9 mouse cellular contexts compared by ENCODE assay signal in the genomic region with DNA sequence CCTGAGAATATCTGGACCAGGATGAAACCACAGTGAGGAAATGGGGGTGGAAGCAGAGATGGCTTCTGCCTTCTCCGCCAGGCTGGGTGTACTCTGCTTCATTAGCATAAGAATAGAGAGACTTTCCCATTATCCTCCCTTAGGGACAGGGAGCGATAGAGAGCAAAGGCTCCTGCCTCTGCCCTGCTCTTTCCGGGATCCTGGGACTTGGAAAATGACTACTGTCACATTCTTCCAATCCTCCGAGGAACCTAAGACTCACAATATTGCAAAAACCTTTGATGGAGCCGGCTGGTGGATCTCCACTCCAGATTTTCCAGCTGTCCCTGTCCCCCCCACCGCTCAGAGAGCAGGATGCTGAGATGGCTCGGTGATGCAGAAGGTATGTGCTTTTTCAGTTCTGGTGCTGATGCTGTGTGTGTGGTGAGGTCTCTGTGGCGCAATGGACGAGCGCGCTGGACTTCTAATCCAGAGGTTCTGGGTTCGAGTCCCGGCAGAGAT. TPM values are rescaled to one million over a fixed set of nuclear protein-coding genes. Genes with fewer than 3 reads are reported as not detected.
A peak's percentile ranks its signal among the peaks of the same experiment; 100 is the strongest.
DNase-seq lines count a peak whose midpoint lies in the region; ATAC-seq and TF ChIP-seq lines count a peak whose summit lies in the region.
"Had no signal": no experiment of that assay in that cellular context is flagged by ENCODE, and none has a peak within 500 bp of the region (broad histone marks: within the 10 kb centered on the region; RNA-seq: fewer than 3 reads in every experiment).

No protein-coding gene starts in this region.

- TF ChIP-seq POLR2A in ES-Bruce4 (IDR thresholded peaks at IDR 0.05; ENCODE audit: insufficient read depth, low read length), result no peak
- no peak for TF ChIP-seq POLR2A in brain, embryonic 14.5 days (IDR thresholded peaks at IDR 0.05; ENCODE audit: borderline replicate concordance, extremely low read depth, insufficient read depth, insufficient read length, poor library complexity, severe bottlenecking)

- peak overlapping the region; percentile 31; the same call in 1 of the 2 replicates for H3K4me2 ChIP-seq in forebrain, embryonic 11.5 days (ENCODE audit: low read depth, low read length, severe bottlenecking)
- H3K4me2 ChIP-seq in midbrain, embryonic 14.5 days (ENCODE audit: low read length), result peak overlapping the region; percentile 55

- H3K27me3 ChIP-seq in ES-Bruce4 (ENCODE audit: control insufficient read depth, insufficient read depth, low read length, poor library complexity, severe bottlenecking), result no peaks in the 10 kb centered on the region; the same call in 1 of the 2 replicates
- no peaks in the 10 kb centered on the region for H3K27me3 ChIP-seq in forebrain, embryonic 11.5 days (ENCODE audit: control insufficient read depth, insufficient read depth, low read length)
- H3K27me3 ChIP-seq in midbrain, embryonic 14.5 days (ENCODE audit: control insufficient read depth, insufficient read depth, low read length), result no peaks in the 10 kb centered on the region

- no peaks in the 10 kb centered on the region for H3K36me3 ChIP-seq in ES-Bruce4 (ENCODE audit: control insufficient read depth, insufficient read depth, low read length, poor library complexity, severe bottlenecking)
- no peaks in the 10 kb centered on the region; the same call in 1 of the 2 replicates for H3K36me3 ChIP-seq in forebrain, embryonic 11.5 days (ENCODE audit: control insufficient read depth, insufficient read depth, low read length)
- H3K36me3 ChIP-seq in midbrain, embryonic 14.5 days (ENCODE audit: control insufficient read depth, insufficient read depth, low read length), result no peaks in the 10 kb centered on the region

- H3K4me1 ChIP-seq in ES-Bruce4 (ENCODE audit: control insufficient read depth, insufficient read depth, low read length), result no peaks in the 10 kb centered on the region
- H3K4me1 ChIP-seq in forebrain, embryonic 11.5 days (replicated peaks; ENCODE audit: control insufficient read depth, insufficient read depth, low read length), result peaks cover 2% of the 10 kb centered on the region; the same call in 1 of the 2 replicates
- H3K4me1 ChIP-seq in midbrain, embryonic 14.5 days (ENCODE audit: control insufficient read depth, insufficient read depth, low read length), result peaks cover 9% of the 10 kb centered on the region

- no peak overlapping the region for H3K27ac ChIP-seq in ES-Bruce4 (ENCODE audit: insufficient read depth, low read length)
- peak overlapping the region; percentile 20; the same call in 1 of the 2 replicates for H3K27ac ChIP-seq in forebrain, embryonic 11.5 days (ENCODE audit: low read depth, low read length)
- peak overlapping the region; percentile 96 for H3K27ac ChIP-seq in layer of hippocampus, adult 2 months
- H3K27ac ChIP-seq in midbrain, embryonic 14.5 days (replicated peaks; ENCODE audit: low read depth, low read length), result peak overlapping the region; percentile 86
- H3K27ac ChIP-seq: macrophage had no signal

- DNase-seq in brain, embryonic 14.5 days (ENCODE audit: low read depth), result peak; percentile 98
- DNase-seq in forebrain, embryonic 11.5 days (ENCODE audit: low spot score), result peak; percentile 85
- peak; percentile 93 for DNase-seq in layer of hippocampus, adult 2 months (ENCODE audit: low spot score in 2 of 2)
- peak; percentile 95 for DNase-seq in midbrain, embryonic 14.5 days
- no peak for DNase-seq in spleen, postnatal 36 days (ENCODE audit: low spot score in 2 of 2)
- no peak for DNase-seq in lung, postnatal 4 days
- no peak for DNase-seq in liver

- no peak overlapping the region for H3K9ac ChIP-seq in ES-Bruce4 (ENCODE audit: low read depth, poor library complexity, severe bottlenecking)
- peak overlapping the region; percentile 24; the same call in 1 of the 2 replicates for H3K9ac ChIP-seq in forebrain, embryonic 11.5 days (ENCODE audit: low read length)
- peak overlapping the region; percentile 60 for H3K9ac ChIP-seq in midbrain, embryonic 14.5 days (replicated peaks; ENCODE audit: low read length)

- under 1% methylated on average over 13 of the region's 13 CpGs for WGBS in forebrain, embryonic 11.5 days
- WGBS in midbrain, embryonic 14.5 days, result 0% methylated on average over 13 of the region's 13 CpGs

- 0 out of 2 replicates have a peak, but pooled peaks have one; percentile 6 for TF ChIP-seq EP300 in ES-Bruce4 (IDR thresholded peaks at IDR 0.05; ENCODE audit: insufficient read depth, low read depth, low read length)

- H3K9me3 ChIP-seq in ES-Bruce4 (replicated peaks; ENCODE audit: control insufficient read depth, insufficient read depth, low read length, poor library complexity, severe bottlenecking), result no peaks in the 10 kb centered on the region
- H3K9me3 ChIP-seq in forebrain, embryonic 11.5 days (ENCODE audit: control insufficient read depth, low read length), result no peaks in the 10 kb centered on the region
- H3K9me3 ChIP-seq in midbrain, embryonic 14.5 days (ENCODE audit: control insufficient read depth, low read length), result no peaks in the 10 kb centered on the region

- no peak for TF ChIP-seq CTCF in ES-Bruce4 (IDR thresholded peaks at IDR 0.05; ENCODE audit: low read depth, low read length)
- no peak for TF ChIP-seq CTCF in brain, embryonic 14.5 days (IDR thresholded peaks at IDR 0.05; ENCODE audit: borderline replicate concordance, extremely low read depth, insufficient read depth, insufficient read length)
- peak; percentile 44 for TF ChIP-seq CTCF in layer of hippocampus, adult 2 months (conservative IDR thresholded peaks at IDR 0.05)

- H3K4me3 ChIP-seq in ES-Bruce4 (ENCODE audit: low read depth, low read length), result peak overlapping the region; percentile 12; the same call in 1 of the 2 replicates
- peak overlapping the region; percentile 11; the same call in 1 of the 2 replicates for H3K4me3 ChIP-seq in forebrain, embryonic 11.5 days (ENCODE audit: low read depth, low read length)
- H3K4me3 ChIP-seq in layer of hippocampus, adult 2 months, result peak overlapping the region; percentile 60
- peak overlapping the region; percentile 40 for H3K4me3 ChIP-seq in midbrain, embryonic 14.5 days (replicated peaks; ENCODE audit: low read depth, low read length)

- peak; percentile 90 for ATAC-seq in forebrain, embryonic 11.5 days (replicated peaks; ENCODE audit: low FRiP score)
- ATAC-seq in midbrain, embryonic 14.5 days (ENCODE audit: low FRiP score, low TSS enrichment), result peak; percentile 96

RNA-seq across cellular contexts. Expression of gene Cadm3, which starts 22.5 kb away (rescaled TPM):
- 0.44 and 0.70 TPM in 2 replicates for polyA plus RNA-seq in ES-Bruce4 (2011; ENCODE audit: insufficient read depth, insufficient read length, low read depth, missing spikeins)
- 282 and 393 TPM in 2 replicates for polyA plus RNA-seq in brain, embryonic 14.5 days (2012; rRNA removed)
- polyA plus RNA-seq in forebrain, embryonic 11.5 days (2014; fragmentation: Nextera tagmentation; extraction: Ambion mirVana), result 15.6 and 16.0 TPM in 2 replicates
- 100 to 1,000 TPM; 394 to 402 TPM for total RNA-seq in layer of hippocampus, adult 2 months (2021)
- 125 and 140 TPM in 2 replicates for polyA plus RNA-seq in midbrain, embryonic 14.5 days (2014; fragmentation: Nextera tagmentation; extraction: Ambion mirVana)
- polyA plus RNA-seq: macrophage had no signal

RNA-seq across cellular contexts. Expression of gene Aim2, which starts 39.3 kb away (rescaled TPM):
- polyA plus RNA-seq in ES-Bruce4 (2011; ENCODE audit: insufficient read depth, insufficient read length, low read depth, missing spikeins), result 38.9 and 49.8 TPM in 2 replicates
- 3.2 and 5.3 TPM in 2 replicates for polyA plus RNA-seq in brain, embryonic 14.5 days (2012; rRNA removed)
- polyA plus RNA-seq in forebrain, embryonic 11.5 days (2014; fragmentation: Nextera tagmentation; extraction: Ambion mirVana), result 4.3 and 5.8 TPM in 2 replicates
- 1 to 10 TPM; 2.0 to 3.7 TPM for total RNA-seq in layer of hippocampus, adult 2 months (2021)
- polyA plus RNA-seq in midbrain, embryonic 14.5 days (2014; fragmentation: Nextera tagmentation; extraction: Ambion mirVana), result 0.84 and 2.4 TPM in 2 replicates

RNA-seq across cellular contexts. Expression of gene Ackr1, which starts 56.4 kb away (rescaled TPM):
- polyA plus RNA-seq in ES-Bruce4 (2011; ENCODE audit: insufficient read depth, insufficient read length, low read depth, missing spikeins), result not detected in 2 replicates
- polyA plus RNA-seq in brain, embryonic 14.5 days (2012; rRNA removed), result 87.4 and 106 TPM in 2 replicates
- 3.8 and 4.5 TPM in 2 replicates for polyA plus RNA-seq in forebrain, embryonic 11.5 days (2014; fragmentation: Nextera tagmentation; extraction: Ambion mirVana)
- total RNA-seq in layer of hippocampus, adult 2 months (2021), result 10 to 100 TPM; 64.5 to 65.9 TPM
- 23.9 and 31.0 TPM in 2 replicates for polyA plus RNA-seq in midbrain, embryonic 14.5 days (2014; fragmentation: Nextera tagmentation; extraction: Ambion mirVana)
- polyA plus RNA-seq: macrophage had no signal

Comparison
In these comparisons a context has a peak if more than half of its experiments do, and no peak if none do; other contexts are left out.
1. DNase-seq: peak in brain, embryonic 14.5 days (single experiment), forebrain, embryonic 11.5 days (single experiment), layer of hippocampus, adult 2 months (2 of 2) and midbrain, embryonic 14.5 days (single experiment); none in spleen, postnatal 36 days (0 of 2), lung, postnatal 4 days (0 of 2) and liver (single experiment).
2. Peak in every context shown above with its lines, with median percentiles within 50 percentile points of each other: H3K4me3 ChIP-seq.